Mouse (Mus musculus) olfactory bulb, adult 2 months (tissue): ENCODE measurements around the gene Hcfc2. TPM values are rescaled to one million over a fixed set of nuclear protein-coding genes. Genes with fewer than 3 reads are reported as not detected.

Experiments
- H3K27ac ChIP-seq: fragments of 200-500 bp; 2 replicates; pipeline ENCODE4 v1.5.1; 2012; ENCODE audit warnings: low read depth, low read length; ENCODE audit not compliant: insufficient read depth
- H3K4me1 ChIP-seq: fragments of 200-500 bp; 2 replicates; pipeline ENCODE4 v1.6.1; 2012; ENCODE audit warnings: low read length; ENCODE audit not compliant: control insufficient read depth, insufficient read depth
- H3K4me3 ChIP-seq: fragments of 200-500 bp; 2 replicates; pipeline ENCODE4 v1.5.1; 2012; ENCODE audit warnings: mild to moderate bottlenecking, low read depth, low read length, moderate library complexity; ENCODE audit not compliant: insufficient read depth
- CTCF ChIP-seq: fragments of 200-500 bp; IDR thresholded peaks from 2 replicates; pipeline ENCODE4 v1.5.1; 2012; ENCODE audit warnings: low read depth, mild to moderate bottlenecking, low read length, moderate library complexity; ENCODE audit not compliant: insufficient read depth
- POLR2A ChIP-seq: fragments of 200-500 bp; IDR thresholded peaks from 2 replicates; pipeline ENCODE4 v1.6.1; 2012; ENCODE audit warnings: mild to moderate bottlenecking, low read depth, low read length, moderate library complexity; ENCODE audit not compliant: insufficient read depth
- WGBS: fragments of 180-500 bp; shearing (Covaris S2); methylation state at CpG from one replicate; pipeline ENCODE4 v1.1.7; 2018; 5-methylcytosine and 5-hydroxymethylcytosine counted together
- polyA plus RNA-seq: library from polyadenylated mRNA; stranded (reverse); fragments of >200 nt; gene quantifications from 2 replicates; pipeline ENCODE4 v1.2.4, GENCODE M21; 2012; ENCODE audit warnings: low replicate concordance; ENCODE audit not compliant: missing spikeins, insufficient read depth, insufficient read length

Gene Hcfc2
- polyA plus RNA-seq, 1 experiment: not detected

DNA sequence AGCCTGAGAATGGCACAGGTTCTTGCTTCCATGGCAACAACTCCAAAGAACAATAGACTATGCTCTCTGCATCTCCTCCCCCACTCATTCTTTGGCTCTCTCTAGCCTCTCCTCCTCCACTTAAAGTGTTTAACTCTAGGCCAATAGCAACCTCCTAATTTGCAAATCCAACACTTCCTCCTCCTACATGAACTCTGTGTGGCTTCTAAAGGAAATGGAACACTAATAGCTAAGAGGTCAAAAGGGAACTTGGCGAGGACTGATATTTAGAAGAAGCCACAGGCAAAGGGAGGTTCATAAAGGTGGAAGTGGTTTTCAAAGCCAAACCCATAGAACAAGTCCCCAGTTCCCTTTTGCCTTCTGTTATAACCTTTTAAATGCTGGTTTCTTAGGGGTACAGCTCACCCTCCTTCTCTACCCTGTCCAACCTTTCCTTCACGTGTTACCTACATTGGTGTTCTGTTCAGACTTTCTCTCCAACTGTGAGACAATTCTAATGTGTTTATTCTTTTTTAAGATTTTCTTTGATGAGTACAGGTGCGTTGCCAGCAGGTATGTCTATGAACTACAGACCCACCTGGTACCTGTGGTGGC lies 1.4 kb downstream of the Hcfc2 start:
- TF ChIP-seq POLR2A (no peak), CTCF (no peak)
- H3K27ac ChIP-seq: no peak overlapping the region
- H3K4me1 ChIP-seq: peaks cover 7% of the 10 kb centered on the region; the same call in 1 of the 2 replicates
- WGBS: 80% methylated on average over 3 of the region's 3 CpGs
- no peak overlapping the region for H3K4me3 ChIP-seq

DNA sequence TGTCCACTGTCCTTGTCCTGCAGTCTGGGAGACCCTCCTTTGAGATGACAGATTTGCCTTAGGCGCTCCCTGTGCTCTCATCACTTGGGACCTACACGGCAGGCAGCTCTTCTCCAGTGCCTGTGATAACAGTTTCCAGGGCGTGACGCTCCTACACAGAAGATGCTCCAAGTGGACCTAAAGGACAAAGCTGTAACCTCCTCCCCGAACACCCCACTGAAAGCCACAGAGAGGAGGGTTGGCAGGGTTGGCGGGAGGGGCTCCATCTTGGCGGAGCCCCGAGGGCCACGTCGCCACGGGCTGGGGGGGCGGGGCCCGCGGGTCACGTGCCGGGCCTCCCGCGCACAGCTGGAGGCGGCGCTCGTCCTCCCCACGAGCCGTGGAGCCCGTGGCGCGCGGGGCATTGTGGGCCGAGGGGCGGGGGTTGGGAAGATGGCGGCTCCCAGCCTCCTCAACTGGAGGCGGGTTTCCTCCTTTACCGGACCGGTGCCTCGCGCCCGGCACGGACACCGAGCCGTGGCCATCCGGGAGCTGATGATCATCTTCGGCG lies 2.8 kb downstream of the Hcfc2 start:
- TF ChIP-seq POLR2A: peak; percentile 89
- no peak for TF ChIP-seq CTCF
- peaks cover 7% of the 10 kb centered on the region; the same call in 1 of the 2 replicates for H3K4me1 ChIP-seq
- peak overlapping the region; percentile 84 for H3K4me3 ChIP-seq
- H3K27ac ChIP-seq: peak overlapping the region; percentile 80
- under 1% methylated on average over 42 of the region's 42 CpGs for WGBS

GRCm38 (mm10) chr10:82699296-82699941 lies 3.5 kb downstream of the Hcfc2 start:
- TF ChIP-seq CTCF (no peak), POLR2A (no peak)
- Histone ChIP-seq H3K4me1 (peaks cover 7% of the 10 kb centered on the region; the same call in 1 of the 2 replicates), H3K4me3 (peak overlapping the region; percentile 84), H3K27ac (peak overlapping the region; percentile 29; the same call in 1 of the 2 replicates)
- WGBS: under 1% methylated on average over 58 of the region's 59 CpGs

- 59% methylated on average over 8 of the region's 8 CpGs for WGBS
- TF ChIP-seq POLR2A: no peak
- TF ChIP-seq CTCF: no peak
- no peak overlapping the region for H3K27ac ChIP-seq
- no peak overlapping the region for H3K4me3 ChIP-seq
- H3K4me1 ChIP-seq: peaks cover 4% of the 10 kb centered on the region
Measured at GRCm38 (mm10) chr10:82741354-82741753, 45.4 kb downstream of the Hcfc2 start.

DNA sequence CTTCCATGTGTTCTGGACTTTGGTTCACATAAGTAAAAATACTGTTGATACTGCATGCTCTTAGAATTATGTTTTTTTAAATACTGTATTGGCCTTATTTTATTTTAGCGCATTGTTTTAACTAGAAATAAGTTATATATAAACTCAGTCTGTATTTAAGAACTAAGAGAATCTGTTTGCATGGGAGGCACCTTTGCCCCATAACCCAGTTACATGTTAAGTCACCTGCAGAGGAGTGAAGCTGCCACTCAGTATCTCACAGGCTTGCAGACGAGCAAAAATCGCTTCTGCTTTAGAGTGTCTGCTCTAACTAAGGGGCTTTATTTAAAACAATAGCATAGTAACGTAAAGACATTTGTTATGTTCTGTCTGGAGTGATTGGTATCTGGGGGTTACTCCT lies 45.9 kb downstream of the Hcfc2 start:
- 93% methylated on average over 4 of the region's 4 CpGs for WGBS
- Histone ChIP-seq H3K4me1 (peaks cover 4% of the 10 kb centered on the region), H3K4me3 (no peak overlapping the region), H3K27ac (no peak overlapping the region)
- TF ChIP-seq POLR2A (no peak), CTCF (no peak)

GRCm38 (mm10) chr10:82742578-82742977 lies 46.6 kb downstream of the Hcfc2 start:
- Histone ChIP-seq H3K4me3 (no peak overlapping the region), H3K4me1 (peaks cover 4% of the 10 kb centered on the region), H3K27ac (no peak overlapping the region)
- TF ChIP-seq CTCF (no peak), POLR2A (no peak)
- 62% methylated on average over 1 of the region's 1 CpGs for WGBS

- no peak overlapping the region for H3K4me3 ChIP-seq
- TF ChIP-seq CTCF (no peak), POLR2A (no peak)
- no peak overlapping the region for H3K27ac ChIP-seq
- H3K4me1 ChIP-seq: peaks cover 4% of the 10 kb centered on the region
- 89% methylated on average over 6 of the region's 6 CpGs for WGBS
Measured at GRCm38 (mm10) chr10:82744296-82744695, 48.3 kb downstream of the Hcfc2 start.

GRCm38 (mm10) chr10:82745301-82745700 lies 49.3 kb downstream of the Hcfc2 start:
- TF ChIP-seq CTCF: no peak
- H3K27ac ChIP-seq: no peak overlapping the region
- peaks cover 4% of the 10 kb centered on the region for H3K4me1 ChIP-seq
- 84% methylated on average over 5 of the region's 5 CpGs for WGBS
- no peak overlapping the region for H3K4me3 ChIP-seq

GRCm38 (mm10) chr10:82746988-82747850 lies 51.3 kb downstream of the Hcfc2 start:
- WGBS: 85% methylated on average over 15 of the region's 15 CpGs
- TF ChIP-seq POLR2A (no peak), CTCF (no peak)
- no peak overlapping the region for H3K4me3 ChIP-seq
- no peak overlapping the region for H3K27ac ChIP-seq
- H3K4me1 ChIP-seq: peaks cover 2% of the 10 kb centered on the region; the same call in 1 of the 2 replicates
